ENCODE assay signal across 21 mouse cellular contexts in genomic region chr13:67876049-67876698, GRCm38 (mm10). TPM values are rescaled to one million over a fixed set of nuclear protein-coding genes. Genes with fewer than 3 reads are reported as not detected.
DNase-seq lines count a peak whose midpoint lies in the region; ATAC-seq and TF ChIP-seq lines count a peak whose summit lies in the region.
"Not testable (repeated sequence)": the region's sequence is repeated elsewhere in the genome, so short reads cannot be mapped to it uniquely, and the experiment has no call there.
"Had no signal": no experiment of that assay in that cellular context is flagged by ENCODE, and none has a peak within 500 bp of the region (broad histone marks: within the 10 kb centered on the region; RNA-seq: fewer than 3 reads in every experiment).

No protein-coding gene starts in this region.

- not testable (repeated sequence) for H3K4me1 ChIP-seq in forebrain, embryonic 13.5 days; heart, embryonic 10.5 days; heart, embryonic 16.5 days (ENCODE audit: control insufficient read depth, insufficient read depth, low read length); hindbrain, postnatal 0 days (ENCODE audit: insufficient read depth, low read length); limb, embryonic 13.5 days; midbrain, embryonic 16.5 days (ENCODE audit: control insufficient read depth, insufficient read depth, low read length); stomach, embryonic 14.5 days (ENCODE audit: control insufficient read depth, insufficient read depth, low read length)

- H3K36me3 ChIP-seq in forebrain, embryonic 13.5 days (ENCODE audit: poor library complexity, severe bottlenecking); heart, embryonic 10.5 days; heart, embryonic 16.5 days (ENCODE audit: control insufficient read depth, insufficient read depth); hindbrain, postnatal 0 days (ENCODE audit: insufficient read depth, low read length); limb, embryonic 13.5 days; midbrain, embryonic 16.5 days (ENCODE audit: control insufficient read depth, insufficient read depth, low read length); stomach, embryonic 14.5 days (ENCODE audit: control insufficient read depth, insufficient read depth, low read length): not testable (repeated sequence)

- H3K9ac ChIP-seq in forebrain, embryonic 13.5 days; hindbrain, postnatal 0 days (replicated peaks; ENCODE audit: low read length); limb, embryonic 13.5 days; midbrain, embryonic 16.5 days (ENCODE audit: low read depth, low read length); stomach, embryonic 14.5 days (replicated peaks; ENCODE audit: low read depth, low read length): not testable (repeated sequence)
- peak overlapping the region; percentile 41 for H3K9ac ChIP-seq in heart, embryonic 16.5 days (ENCODE audit: low read length)

- not testable (repeated sequence) for H3K4me3 ChIP-seq in forebrain, embryonic 13.5 days; hindbrain, postnatal 0 days (ENCODE audit: low read length); limb, embryonic 13.5 days; midbrain, embryonic 16.5 days (ENCODE audit: low read depth, low read length); stomach, embryonic 14.5 days (ENCODE audit: low read depth, low read length)
- H3K4me3 ChIP-seq in heart, embryonic 10.5 days, result 0 out of 2 replicates have a peak overlapping the region, but pooled peaks have one; percentile 27
- peak overlapping the region; percentile 22 for H3K4me3 ChIP-seq in heart, embryonic 16.5 days (ENCODE audit: low read length)

- H3K27ac ChIP-seq in forebrain, embryonic 13.5 days; heart, embryonic 10.5 days; heart, embryonic 16.5 days (ENCODE audit: low read length); hindbrain, postnatal 0 days; limb, embryonic 13.5 days; midbrain, embryonic 16.5 days (ENCODE audit: low read length); stomach, embryonic 14.5 days (ENCODE audit: low read length): not testable (repeated sequence)

- H3K27me3 ChIP-seq in forebrain, embryonic 13.5 days; heart, embryonic 10.5 days (ENCODE audit: insufficient read depth, poor library complexity, severe bottlenecking); heart, embryonic 16.5 days (ENCODE audit: control insufficient read depth, insufficient read depth, low read length); hindbrain, postnatal 0 days (ENCODE audit: insufficient read depth, low read length); limb, embryonic 13.5 days; midbrain, embryonic 16.5 days (ENCODE audit: control insufficient read depth, insufficient read depth, low read depth, low read length); stomach, embryonic 14.5 days (ENCODE audit: control insufficient read depth, insufficient read depth, low read length): not testable (repeated sequence)

- peak; percentile 38; the same call in 1 of the 2 replicates for ATAC-seq in forebrain, embryonic 13.5 days
- not testable (repeated sequence) for ATAC-seq in heart, embryonic 16.5 days (replicated peaks; ENCODE audit: extremely low read depth, insufficient read depth, low FRiP score); hindbrain, postnatal 0 days; limb, embryonic 13.5 days (ENCODE audit: low FRiP score, low read depth); midbrain, embryonic 16.5 days
- peak; percentile 58; the same call in 1 of the 2 replicates for ATAC-seq in stomach, embryonic 14.5 days (ENCODE audit: insufficient number of reproducible peaks, insufficient read depth, low FRiP score, low read depth)

- peak overlapping the region; percentile 36; the same call in 1 of the 2 replicates for H3K4me2 ChIP-seq in forebrain, embryonic 13.5 days
- H3K4me2 ChIP-seq in heart, embryonic 16.5 days (ENCODE audit: low read depth, low read length), result peak overlapping the region; percentile 56
- 0 out of 2 replicates have a peak overlapping the region, but pooled peaks have one; percentile 27 for H3K4me2 ChIP-seq in hindbrain, postnatal 0 days (ENCODE audit: low read depth, low read length)
- peak overlapping the region; percentile 37 for H3K4me2 ChIP-seq in limb, embryonic 13.5 days (replicated peaks)
- peak overlapping the region; percentile 14; the same call in 1 of the 2 replicates for H3K4me2 ChIP-seq in midbrain, embryonic 16.5 days (ENCODE audit: low read length)
- not testable (repeated sequence) for H3K4me2 ChIP-seq in stomach, embryonic 14.5 days (replicated peaks; ENCODE audit: low read depth, low read length)

- WGBS in forebrain, embryonic 13.5 days, result 31% methylated on average over 7 of the region's 12 CpGs
- 34% methylated on average over 8 of the region's 12 CpGs for WGBS in heart, embryonic 10.5 days
- 28% methylated on average over 7 of the region's 12 CpGs for WGBS in heart, embryonic 16.5 days
- 32% methylated on average over 7 of the region's 12 CpGs for WGBS in hindbrain, postnatal 0 days
- WGBS in limb, embryonic 13.5 days, result 43% methylated on average over 7 of the region's 12 CpGs
- 32% methylated on average over 6 of the region's 12 CpGs for WGBS in midbrain, embryonic 16.5 days
- 30% methylated on average over 6 of the region's 12 CpGs for WGBS in stomach, embryonic 14.5 days

- TF ChIP-seq CTCF in hindbrain, postnatal 0 days (IDR thresholded peaks at IDR 0.05; ENCODE audit: low read depth), result not testable (repeated sequence)

- DNase-seq in heart, embryonic 10.5 days (ENCODE audit: low spot score); hindbrain, postnatal 0 days (ENCODE audit: low spot score): not testable (repeated sequence)

- H3K9me3 ChIP-seq in forebrain, embryonic 13.5 days (replicated peaks); heart, embryonic 10.5 days; heart, embryonic 16.5 days (replicated peaks; ENCODE audit: control insufficient read depth, low read length); hindbrain, postnatal 0 days (ENCODE audit: low read length); limb, embryonic 13.5 days; midbrain, embryonic 16.5 days (replicated peaks; ENCODE audit: control insufficient read depth, low read length, poor library complexity, severe bottlenecking); stomach, embryonic 14.5 days (ENCODE audit: control insufficient read depth, low read depth, low read length): not testable (repeated sequence)

RNA-seq across cellular contexts. Expression of gene BC048507, which starts 13.0 kb away (rescaled TPM):
- not detected in 2 replicates for polyA plus RNA-seq in forebrain, embryonic 13.5 days (2015; fragmentation: Nextera tagmentation; extraction: Ambion mirVana)
- not detected in 2 replicates for polyA plus RNA-seq in heart, embryonic 10.5 days (2016; fragmentation: Nextera tagmentation; extraction: Ambion mirVana)
- polyA plus RNA-seq in heart, embryonic 16.5 days (2015; fragmentation: Nextera tagmentation; extraction: Ambion mirVana), result not detected in 2 replicates
- total RNA-seq in hindbrain, postnatal 0 days (2014; rRNA removed), result not detected in 2 replicates
- not detected in 2 replicates for polyA plus RNA-seq in hindbrain, postnatal 0 days (2015; fragmentation: Nextera tagmentation; extraction: Ambion mirVana)
- not detected in 2 replicates for polyA plus RNA-seq in limb, embryonic 13.5 days (2015; fragmentation: Nextera tagmentation; extraction: Ambion mirVana)
- not detected in 2 replicates for polyA plus RNA-seq in midbrain, embryonic 16.5 days (2015; fragmentation: Nextera tagmentation; extraction: Ambion mirVana)
- polyA plus RNA-seq in stomach, embryonic 14.5 days (2014; fragmentation: Nextera tagmentation; extraction: Ambion mirVana), result not detected in 2 replicates
- total RNA-seq: adrenal gland, postnatal 10 days; gastrocnemius, postnatal 14 days; heart, postnatal 14 days; left cerebral cortex, adult 18-20 months; left cerebral cortex, postnatal 25 days had no signal
- polyA plus RNA-seq: embryonic facial prominence, embryonic 12.5 days; forebrain, embryonic 11.5 days; hindbrain, embryonic 12.5 days; intestine, embryonic 15.5 days; large intestine, adult 2 months; limb, embryonic 14.5 days; liver, embryonic 14.5 days; lung, embryonic 15.5 days; macrophage had no signal

RNA-seq across cellular contexts. Expression of gene Gm10037, which starts 45.3 kb away (rescaled TPM):
- polyA plus RNA-seq in forebrain, embryonic 13.5 days (2015; fragmentation: Nextera tagmentation; extraction: Ambion mirVana), result 4.1 and 4.8 TPM in 2 replicates
- polyA plus RNA-seq in heart, embryonic 10.5 days (2016; fragmentation: Nextera tagmentation; extraction: Ambion mirVana), result 1.2 and 2.2 TPM in 2 replicates
- 1.2 and 1.7 TPM in 2 replicates for polyA plus RNA-seq in heart, embryonic 16.5 days (2015; fragmentation: Nextera tagmentation; extraction: Ambion mirVana)
- total RNA-seq in hindbrain, postnatal 0 days (2014; rRNA removed), result 2.9 and 4.0 TPM in 2 replicates
- polyA plus RNA-seq in hindbrain, postnatal 0 days (2015; fragmentation: Nextera tagmentation; extraction: Ambion mirVana), result 4.7 and 4.8 TPM in 2 replicates
- 4.0 and 4.2 TPM in 2 replicates for polyA plus RNA-seq in limb, embryonic 13.5 days (2015; fragmentation: Nextera tagmentation; extraction: Ambion mirVana)
- 4.4 and 8.2 TPM in 2 replicates for polyA plus RNA-seq in midbrain, embryonic 16.5 days (2015; fragmentation: Nextera tagmentation; extraction: Ambion mirVana)
- polyA plus RNA-seq in stomach, embryonic 14.5 days (2014; fragmentation: Nextera tagmentation; extraction: Ambion mirVana), result 2.3 and 4.0 TPM in 2 replicates
